Mouse (Mus musculus): ENCODE measurements around the gene Pde2a. TPM values are rescaled to one million over a fixed set of nuclear protein-coding genes. Genes with fewer than 3 reads are reported as not detected.

Gene Pde2a
- total and polyA plus RNA-seq, 3 experiments = 0.11 to 0.62 TPM; not detected in 1

GRCm38 (mm10) chr7:101459923-101460607 is 38.6 kb downstream of the Pde2a start:
- no peak for DNase-seq (ENCODE audit: low read depth, low spot score)
- no peak overlapping the region for H3K27ac ChIP-seq (ENCODE audit: control insufficient read depth, low read depth, low read length)
- no peaks in the 10 kb centered on the region for H3K36me3 ChIP-seq (ENCODE audit: control insufficient read depth in 1 of 2, insufficient read depth in 2 of 2, low read length in 2 of 2)
- H3K9me3 ChIP-seq (replicated peaks; ENCODE audit: insufficient read depth, low read length) = no peaks in the 10 kb centered on the region
- no peaks in the 10 kb centered on the region; a peak in 1 of 4 replicates for H3K27me3 ChIP-seq (ENCODE audit: control insufficient read depth in 1 of 2, insufficient read depth in 2 of 2, low read length in 2 of 2)
- H3K4me1 ChIP-seq (ENCODE audit: control insufficient read depth in 1 of 2, insufficient read depth in 2 of 2, low read length in 2 of 2) = no peaks in the 10 kb centered on the region
- H3K9ac ChIP-seq (ENCODE audit: control insufficient read depth, low read depth, low read length, poor library complexity, severe bottlenecking) = no peak overlapping the region
- TF ChIP-seq NRF1 (IDR thresholded peaks at IDR 0.05; ENCODE audit: insufficient read depth, low read depth, low read length, poor library complexity, severe bottlenecking) (no peak), CHD1 (IDR thresholded peaks at IDR 0.05; ENCODE audit: low read depth, low read length) (no peak), ZNF384 (IDR thresholded peaks at IDR 0.05; ENCODE audit: low read depth, low read length) (no peak), SMC3 (IDR thresholded peaks at IDR 0.05; ENCODE audit: low read depth, low read length) (no peak), JUND (IDR thresholded peaks at IDR 0.05; ENCODE audit: low read depth, low read length) (no peak), KAT2A (conservative IDR thresholded peaks at IDR 0.05; ENCODE audit: low read depth, low read length) (no peak), ELF1 (IDR thresholded peaks at IDR 0.05; ENCODE audit: low read depth, low read length) (no peak), RAD21 (IDR thresholded peaks at IDR 0.05; ENCODE audit: low read depth, low read length) (no peak), NELFE (IDR thresholded peaks at IDR 0.05; ENCODE audit: low read depth, low read length) (no peak), MXI1 (IDR thresholded peaks at IDR 0.05; ENCODE audit: low read depth, low read length) (no peak), POLR2A (IDR thresholded peaks at IDR 0.05; ENCODE audit: control insufficient read depth in 1 of 2, insufficient read depth in 1 of 2, low read depth in 1 of 2, low read length in 2 of 2, poor library complexity in 1 of 2) (no peak), TCF12 (IDR thresholded peaks at IDR 0.05; ENCODE audit: low read depth, low read length) (no peak), ZC3H11A (IDR thresholded peaks at IDR 0.05; ENCODE audit: low read depth, low read length) (no peak), MYB (IDR thresholded peaks at IDR 0.05; ENCODE audit: low read depth, low read length) (no peak), USF1 (IDR thresholded peaks at IDR 0.05; ENCODE audit: low read depth, low read length) (no peak), EP300 (IDR thresholded peaks at IDR 0.05; ENCODE audit: low read depth in 1 of 2, low read length in 2 of 2) (no peak), MAX (IDR thresholded peaks at IDR 0.05; ENCODE audit: low read length) (no peak), USF2 (IDR thresholded peaks at IDR 0.05; ENCODE audit: borderline replicate concordance in 1 of 2, insufficient read depth in 1 of 2, low read depth in 1 of 2, low read length in 2 of 2) (no peak)
- no peak overlapping the region for H3K4me3 ChIP-seq (ENCODE audit: control insufficient read depth in 1 of 2, insufficient read depth in 1 of 2, low read depth in 2 of 2, low read length in 2 of 2)
- H3K79me2 ChIP-seq (ENCODE audit: control insufficient read depth, insufficient read depth, low read length, poor library complexity) = no peaks in the 10 kb centered on the region

- H3K27ac ChIP-seq (ENCODE audit: control insufficient read depth, low read depth, low read length) = no peak overlapping the region
- H3K9me3 ChIP-seq (replicated peaks; ENCODE audit: insufficient read depth, low read length) = no peaks in the 10 kb centered on the region
- no peak for DNase-seq (ENCODE audit: low read depth, low spot score)
- no peak overlapping the region for H3K4me3 ChIP-seq (ENCODE audit: control insufficient read depth in 1 of 2, insufficient read depth in 1 of 2, low read depth in 2 of 2, low read length in 2 of 2)
- no peaks in the 10 kb centered on the region for H3K36me3 ChIP-seq (ENCODE audit: control insufficient read depth in 1 of 2, insufficient read depth in 2 of 2, low read length in 2 of 2)
- H3K9ac ChIP-seq (ENCODE audit: control insufficient read depth, low read depth, low read length, poor library complexity, severe bottlenecking) = no peak overlapping the region
- H3K27me3 ChIP-seq (ENCODE audit: control insufficient read depth in 1 of 2, insufficient read depth in 2 of 2, low read length in 2 of 2) = no peaks in the 10 kb centered on the region; a peak in 1 of 4 replicates
- no peak for TF ChIP-seq ZMIZ1 (IDR thresholded peaks at IDR 0.05; ENCODE audit: low read depth, low read length)
- TF ChIP-seq KAT2A (conservative IDR thresholded peaks at IDR 0.05; ENCODE audit: low read depth, low read length) = no peak
- H3K79me2 ChIP-seq (ENCODE audit: control insufficient read depth, insufficient read depth, low read length, poor library complexity) = no peaks in the 10 kb centered on the region
- no peaks in the 10 kb centered on the region for H3K4me1 ChIP-seq (ENCODE audit: control insufficient read depth in 1 of 2, insufficient read depth in 2 of 2, low read length in 2 of 2)
Observed at GRCm38 (mm10) chr7:101460608-101460957, 39.1 kb downstream of the Pde2a start.

Measured in MEL (cell line).